Mouse (Mus musculus): Measurements from ENCODE around the gene Hes2. TPM values are rescaled to one million over a fixed set of nuclear protein-coding genes. Genes with fewer than 3 reads are reported as not detected.

The Hes2 gene
- polyA plus RNA-seq, 1 experiment from 2014 or later: not detected

GRCm38 (mm10) chr4:152130771-152131653 is 27.7 kb upstream of the Hes2 start:
- Histone ChIP-seq H3K27me3 (replicated peaks; ENCODE audit: control insufficient read depth, insufficient read depth, low read length) (peaks cover 74% of the 10 kb centered on the region), H3K9ac (ENCODE audit: low read length) (peak overlapping the region; percentile 32; the same call in 1 of the 2 replicates), H3K4me3 (ENCODE audit: low read depth, low read length) (peak overlapping the region; percentile 25), H3K36me3 (ENCODE audit: control insufficient read depth, insufficient read depth, low read length) (no peaks in the 10 kb centered on the region), H3K9me3 (replicated peaks; ENCODE audit: control insufficient read depth, low read length) (no peaks in the 10 kb centered on the region), H3K27ac (ENCODE audit: low read depth, low read length) (no peak overlapping the region), H3K4me2 (ENCODE audit: low read length) (peak overlapping the region; percentile 50), H3K4me1 (ENCODE audit: control insufficient read depth, insufficient read depth, low read length) (peaks cover 9% of the 10 kb centered on the region; the same call in 1 of the 2 replicates)
- peak; percentile 76 for ATAC-seq
- DNase-seq (ENCODE audit: low spot score): peak; percentile 57
- WGBS: under 1% methylated on average over 82 of the region's 85 CpGs

- 2% methylated on average over 50 of the region's 50 CpGs for WGBS
- Histone ChIP-seq H3K9ac (ENCODE audit: low read length) (no peak overlapping the region), H3K4me2 (ENCODE audit: low read length) (peak overlapping the region; percentile 50), H3K27ac (ENCODE audit: low read depth, low read length) (no peak overlapping the region), H3K4me1 (ENCODE audit: control insufficient read depth, insufficient read depth, low read length) (peaks cover 9% of the 10 kb centered on the region; the same call in 1 of the 2 replicates), H3K9me3 (replicated peaks; ENCODE audit: control insufficient read depth, low read length) (no peaks in the 10 kb centered on the region), H3K36me3 (ENCODE audit: control insufficient read depth, insufficient read depth, low read length) (no peaks in the 10 kb centered on the region), H3K27me3 (replicated peaks; ENCODE audit: control insufficient read depth, insufficient read depth, low read length) (peaks cover 63% of the 10 kb centered on the region), H3K4me3 (ENCODE audit: low read depth, low read length) (0 out of 2 replicates have a peak overlapping the region, but pooled peaks have one; percentile 5)
- ATAC-seq (no peak), DNase-seq (ENCODE audit: low spot score) (peak; percentile 55)
Measured at GRCm38 (mm10) chr4:152131809-152132771, 26.6 kb upstream of the Hes2 start.

- DNase-seq (ENCODE audit: low spot score) (no peak), ATAC-seq (no peak)
- Histone ChIP-seq H3K36me3 (ENCODE audit: control insufficient read depth, insufficient read depth, low read length) (no peaks in the 10 kb centered on the region), H3K4me2 (ENCODE audit: low read length) (no peak overlapping the region), H3K27me3 (replicated peaks; ENCODE audit: control insufficient read depth, insufficient read depth, low read length) (peaks cover 56% of the 10 kb centered on the region), H3K27ac (ENCODE audit: low read depth, low read length) (no peak overlapping the region), H3K4me3 (ENCODE audit: low read depth, low read length) (no peak overlapping the region), H3K9me3 (replicated peaks; ENCODE audit: control insufficient read depth, low read length) (no peaks in the 10 kb centered on the region), H3K9ac (ENCODE audit: low read length) (no peak overlapping the region), H3K4me1 (ENCODE audit: control insufficient read depth, insufficient read depth, low read length) (peaks cover 9% of the 10 kb centered on the region; the same call in 1 of the 2 replicates)
- 19% methylated on average over 10 of the region's 10 CpGs for whole genome bisulfite sequencing
Measured at GRCm38 (mm10) chr4:152132772-152133169, 25.9 kb upstream of the Hes2 start.

- H3K27me3 ChIP-seq (replicated peaks; ENCODE audit: control insufficient read depth, insufficient read depth, low read length): peaks cover 52% of the 10 kb centered on the region
- H3K9ac ChIP-seq (ENCODE audit: low read length): no peak overlapping the region
- ATAC-seq (no peak), DNase-seq (ENCODE audit: low spot score) (no peak)
- H3K4me3 ChIP-seq (ENCODE audit: low read depth, low read length): no peak overlapping the region
- H3K9me3 ChIP-seq (replicated peaks; ENCODE audit: control insufficient read depth, low read length): no peaks in the 10 kb centered on the region
- no peak overlapping the region for H3K27ac ChIP-seq (ENCODE audit: low read depth, low read length)
- no peak overlapping the region for H3K4me2 ChIP-seq (ENCODE audit: low read length)
- H3K4me1 ChIP-seq (ENCODE audit: control insufficient read depth, insufficient read depth, low read length): peaks cover 9% of the 10 kb centered on the region; the same call in 1 of the 2 replicates
- 63% methylated on average over 5 of the region's 5 CpGs for WGBS
- H3K36me3 ChIP-seq (ENCODE audit: control insufficient read depth, insufficient read depth, low read length): no peaks in the 10 kb centered on the region
Measured at GRCm38 (mm10) chr4:152133213-152133612, 25.5 kb upstream of the Hes2 start.

GRCm38 (mm10) chr4:152134507-152134906 is 24.2 kb upstream of the Hes2 start:
- Histone ChIP-seq H3K4me3 (ENCODE audit: low read depth, low read length) (no peak overlapping the region), H3K9me3 (replicated peaks; ENCODE audit: control insufficient read depth, low read length) (no peaks in the 10 kb centered on the region), H3K27me3 (replicated peaks; ENCODE audit: control insufficient read depth, insufficient read depth, low read length) (peaks cover 44% of the 10 kb centered on the region), H3K9ac (ENCODE audit: low read length) (no peak overlapping the region), H3K4me2 (ENCODE audit: low read length) (no peak overlapping the region), H3K4me1 (ENCODE audit: control insufficient read depth, insufficient read depth, low read length) (peaks cover 11% of the 10 kb centered on the region), H3K27ac (ENCODE audit: low read depth, low read length) (no peak overlapping the region), H3K36me3 (ENCODE audit: control insufficient read depth, insufficient read depth, low read length) (no peaks in the 10 kb centered on the region)
- ATAC-seq (no peak), DNase-seq (ENCODE audit: low spot score) (no peak)

GRCm38 (mm10) chr4:152135363-152135762 is 23.3 kb upstream of the Hes2 start:
- Histone ChIP-seq H3K4me2 (ENCODE audit: low read length) (no peak overlapping the region), H3K9ac (ENCODE audit: low read length) (no peak overlapping the region), H3K9me3 (replicated peaks; ENCODE audit: control insufficient read depth, low read length) (no peaks in the 10 kb centered on the region), H3K4me1 (ENCODE audit: control insufficient read depth, insufficient read depth, low read length) (peaks cover 11% of the 10 kb centered on the region), H3K36me3 (ENCODE audit: control insufficient read depth, insufficient read depth, low read length) (no peaks in the 10 kb centered on the region), H3K27me3 (replicated peaks; ENCODE audit: control insufficient read depth, insufficient read depth, low read length) (peaks cover 40% of the 10 kb centered on the region), H3K27ac (ENCODE audit: low read depth, low read length) (no peak overlapping the region), H3K4me3 (ENCODE audit: low read depth, low read length) (no peak overlapping the region)
- DNase-seq (ENCODE audit: low spot score): no peak
- ATAC-seq: no peak
- 86% methylated on average over 12 of the region's 12 CpGs for WGBS

- DNase-seq (ENCODE audit: low spot score) (no peak), ATAC-seq (no peak)
- H3K27me3 ChIP-seq (replicated peaks; ENCODE audit: control insufficient read depth, insufficient read depth, low read length): peaks cover 31% of the 10 kb centered on the region
- H3K4me2 ChIP-seq (ENCODE audit: low read length): no peak overlapping the region
- peaks cover 2% of the 10 kb centered on the region for H3K4me1 ChIP-seq (ENCODE audit: control insufficient read depth, insufficient read depth, low read length)
- H3K27ac ChIP-seq (ENCODE audit: low read depth, low read length): no peak overlapping the region
- 25% methylated on average over 6 of the region's 6 CpGs for WGBS
- no peak overlapping the region for H3K9ac ChIP-seq (ENCODE audit: low read length)
- H3K9me3 ChIP-seq (replicated peaks; ENCODE audit: control insufficient read depth, low read length): no peaks in the 10 kb centered on the region
- no peaks in the 10 kb centered on the region for H3K36me3 ChIP-seq (ENCODE audit: control insufficient read depth, insufficient read depth, low read length)
- H3K4me3 ChIP-seq (ENCODE audit: low read depth, low read length): no peak overlapping the region
Measured at GRCm38 (mm10) chr4:152136112-152136875, 22.4 kb upstream of the Hes2 start.

- DNase-seq (ENCODE audit: low spot score): no peak
- H3K9ac ChIP-seq (ENCODE audit: low read length): no peak overlapping the region
- peaks cover 2% of the 10 kb centered on the region; the same call in 1 of the 2 replicates for H3K4me1 ChIP-seq (ENCODE audit: control insufficient read depth, insufficient read depth, low read length)
- peaks cover 26% of the 10 kb centered on the region for H3K27me3 ChIP-seq (replicated peaks; ENCODE audit: control insufficient read depth, insufficient read depth, low read length)
- no peak overlapping the region for H3K27ac ChIP-seq (ENCODE audit: low read depth, low read length)
- ATAC-seq: no peak
- 88% methylated on average over 2 of the region's 2 CpGs for WGBS
- no peaks in the 10 kb centered on the region for H3K9me3 ChIP-seq (replicated peaks; ENCODE audit: control insufficient read depth, low read length)
- H3K4me2 ChIP-seq (ENCODE audit: low read length): no peak overlapping the region
- H3K36me3 ChIP-seq (ENCODE audit: control insufficient read depth, insufficient read depth, low read length): no peaks in the 10 kb centered on the region
- no peak overlapping the region for H3K4me3 ChIP-seq (ENCODE audit: low read depth, low read length)
Measured at GRCm38 (mm10) chr4:152136876-152137250, 21.8 kb upstream of the Hes2 start.

Data from forebrain, embryonic 14.5 days (tissue).